Mouse (Mus musculus) MEL (cell line): ENCODE measurements around the gene Mylip. TPM values are rescaled to one million over a fixed set of nuclear protein-coding genes. Genes with fewer than 3 reads are reported as not detected.

Experiments used
- DNase-seq: peaks from one replicate; pipeline ENCODE4 v3.0.0; 2011; ENCODE audit warnings: low read depth, low spot score
- H3K27ac ChIP-seq: 2 replicates; pipeline ENCODE4 v1.5.1; 2012; ENCODE audit warnings: low read depth, mild to moderate bottlenecking, control low read depth, low read length, moderate library complexity; ENCODE audit not compliant: control insufficient read depth
- H3K27me3 ChIP-seq, 2 experiments: fragments of 150-350 bp in 1 of 2; sonication (generic) in 1 of 2; 2 replicates each; pipeline ENCODE4 v1.6.1; 2012; ENCODE audit warnings: low read length in 2 of 2, mild to moderate bottlenecking in 2 of 2, improper control_type of control experiment in 1 of 2, moderate library complexity in 1 of 2; ENCODE audit not compliant: insufficient read depth in 2 of 2, control insufficient read depth in 1 of 2
- H3K36me3 ChIP-seq, 2 experiments: 2 replicates each; pipeline ENCODE4 v1.6.1; 2012 to 2014; ENCODE audit warnings: low read length in 2 of 2, improper control_type of control experiment in 1 of 2, inconsistent platforms in 1 of 2, mild to moderate bottlenecking in 1 of 2; ENCODE audit not compliant: insufficient read depth in 2 of 2, control insufficient read depth in 1 of 2
- H3K4me1 ChIP-seq, 2 experiments: fragments of 150-350 bp in 1 of 2; sonication (generic) in 1 of 2; 2 replicates each; pipeline ENCODE4 v1.6.1; 2012; ENCODE audit warnings: low read length in 2 of 2, improper control_type of control experiment in 1 of 2, mild to moderate bottlenecking in 1 of 2; ENCODE audit not compliant: insufficient read depth in 2 of 2, control insufficient read depth in 1 of 2
- H3K4me3 ChIP-seq, 2 experiments: fragments of 150-350 bp in 1 of 2; sonication (generic) in 1 of 2; 2 replicates each; pipeline ENCODE4 v1.5.1; 2012; ENCODE audit warnings: low read depth in 2 of 2, low read length in 2 of 2, mild to moderate bottlenecking in 2 of 2, moderate library complexity in 2 of 2, control low read depth in 1 of 2, improper control_type of control experiment in 1 of 2; ENCODE audit not compliant: control insufficient read depth in 1 of 2, insufficient read depth in 1 of 2
- H3K79me2 ChIP-seq: 2 replicates; pipeline ENCODE4 v1.6.1; 2012; ENCODE audit warnings: mild to moderate bottlenecking, low read length, moderate library complexity; ENCODE audit not compliant: control insufficient read depth, poor library complexity, insufficient read depth
- H3K9ac ChIP-seq: 2 replicates; pipeline ENCODE4 v1.6.1; 2012; ENCODE audit warnings: low read depth, mild to moderate bottlenecking, control low read depth, low read length, moderate library complexity; ENCODE audit not compliant: control insufficient read depth, poor library complexity, severe bottlenecking
- H3K9me3 ChIP-seq: fragments of 150-350 bp; sonication (generic); replicated peaks from 2 replicates; pipeline ENCODE4 v1.6.1; 2012; ENCODE audit warnings: mild to moderate bottlenecking, low read length, improper control_type of control experiment, moderate library complexity; ENCODE audit not compliant: insufficient read depth
- CHD2 ChIP-seq: IDR thresholded peaks from 2 replicates; pipeline ENCODE4 v1.6.1; 2011; ENCODE audit warnings: low read length, improper control_type of control experiment
- CTCF ChIP-seq, 3 experiments: IDR thresholded peaks in 2 of 3; conservative IDR thresholded peaks in 1 of 3; 2 replicates each; pipeline ENCODE4 v1.5.1; 2011 to 2012; ENCODE audit warnings: low read length in 3 of 3, low read depth in 2 of 3, mild to moderate bottlenecking in 2 of 3, improper control_type of control experiment in 1 of 3, inconsistent platforms in 1 of 3, mixed read lengths in 1 of 3, moderate library complexity in 1 of 3; ENCODE audit not compliant: control insufficient read depth in 1 of 3, insufficient read depth in 1 of 3, poor library complexity in 1 of 3, severe bottlenecking in 1 of 3
- ELF1 ChIP-seq: IDR thresholded peaks from 2 replicates; pipeline ENCODE4 v1.6.1; 2014; ENCODE audit warnings: low read depth, mild to moderate bottlenecking, inconsistent platforms, low read length, improper control_type of control experiment, moderate library complexity
- EP300 ChIP-seq, 2 experiments: IDR thresholded peaks; 2 replicates each; pipeline ENCODE4 v1.6.1; 2011; ENCODE audit warnings: improper control_type of control experiment in 2 of 2, low read length in 2 of 2, low read depth in 1 of 2, mild to moderate bottlenecking in 1 of 2
- GATA1 ChIP-seq: IDR thresholded peaks from 2 replicates; pipeline ENCODE4 v1.6.1; 2011; ENCODE audit warnings: low read depth, low read length, improper control_type of control experiment
- JUND ChIP-seq: IDR thresholded peaks from 2 replicates; pipeline ENCODE4 v1.6.1; 2011; ENCODE audit warnings: low read depth, mild to moderate bottlenecking, improper control_type of control experiment, low read length
- MAX ChIP-seq: IDR thresholded peaks from 2 replicates; pipeline ENCODE4 v1.6.1; 2011; ENCODE audit warnings: low read length, improper control_type of control experiment
- MEF2A ChIP-seq: IDR thresholded peaks from 2 replicates; pipeline ENCODE4 v1.6.1; 2014; ENCODE audit warnings: low read depth, mild to moderate bottlenecking, inconsistent platforms, low read length, improper control_type of control experiment; ENCODE audit not compliant: poor library complexity, insufficient replicate concordance, severe bottlenecking; ENCODE audit errors: extremely low read depth
- MXI1 ChIP-seq: IDR thresholded peaks from 2 replicates; pipeline ENCODE4 v1.6.1; 2011; ENCODE audit warnings: mild to moderate bottlenecking, low read depth, low read length, improper control_type of control experiment
- MYB ChIP-seq: IDR thresholded peaks from 2 replicates; pipeline ENCODE4 v1.6.1; 2011; ENCODE audit warnings: mild to moderate bottlenecking, low read depth, low read length, improper control_type of control experiment
- MYC ChIP-seq: IDR thresholded peaks from 2 replicates; pipeline ENCODE4 v1.6.1; 2011; ENCODE audit warnings: low read depth, mild to moderate bottlenecking, low read length, improper control_type of control experiment, moderate library complexity
- NRF1 ChIP-seq: IDR thresholded peaks from 2 replicates; pipeline ENCODE4 v1.6.1; 2014; ENCODE audit warnings: low read depth, mild to moderate bottlenecking, inconsistent platforms, low read length, improper control_type of control experiment, moderate library complexity; ENCODE audit not compliant: poor library complexity, insufficient read depth, severe bottlenecking
- POLR2A ChIP-seq, 2 experiments: IDR thresholded peaks; 2 replicates each; pipeline ENCODE4 v1.6.1; 2011 to 2012; ENCODE audit warnings: low read length in 2 of 2, mild to moderate bottlenecking in 2 of 2, control low read depth in 1 of 2, improper control_type of control experiment in 1 of 2, low read depth in 1 of 2, moderate library complexity in 1 of 2; ENCODE audit not compliant: control insufficient read depth in 1 of 2, insufficient read depth in 1 of 2, poor library complexity in 1 of 2
- RAD21 ChIP-seq: IDR thresholded peaks from 2 replicates; pipeline ENCODE4 v1.6.1; 2011; ENCODE audit warnings: mild to moderate bottlenecking, low read depth, low read length, improper control_type of control experiment
- RCOR1 ChIP-seq: IDR thresholded peaks from 2 replicates; pipeline ENCODE4 v1.6.1; 2012; ENCODE audit warnings: low read depth, mild to moderate bottlenecking, inconsistent platforms, low read length, improper control_type of control experiment
- TAL1 ChIP-seq: IDR thresholded peaks from 2 replicates; pipeline ENCODE4 v1.6.1; 2012; ENCODE audit warnings: mild to moderate bottlenecking, inconsistent platforms, low read length, moderate library complexity, mixed read lengths
- TCF12 ChIP-seq: IDR thresholded peaks from 2 replicates; pipeline ENCODE4 v1.6.1; 2014; ENCODE audit warnings: low read depth, mild to moderate bottlenecking, inconsistent platforms, low read length, improper control_type of control experiment, moderate library complexity
- UBTF ChIP-seq: IDR thresholded peaks from 2 replicates; pipeline ENCODE4 v1.6.1; 2012; ENCODE audit warnings: low read depth, mild to moderate bottlenecking, inconsistent platforms, low read length, improper control_type of control experiment, moderate library complexity, borderline replicate concordance; ENCODE audit not compliant: insufficient read depth
- USF1 ChIP-seq: IDR thresholded peaks from 2 replicates; pipeline ENCODE4 v1.6.1; 2014; ENCODE audit warnings: low read depth, mild to moderate bottlenecking, inconsistent platforms, low read length, improper control_type of control experiment, moderate library complexity
- ZNF384 ChIP-seq: IDR thresholded peaks from 2 replicates; pipeline ENCODE4 v1.6.1; 2012; ENCODE audit warnings: low read depth, mild to moderate bottlenecking, inconsistent platforms, low read length, improper control_type of control experiment
- polyA plus RNA-seq, 2 experiments: library from polyadenylated mRNA; stranded (reverse) in 1 of 2; unstranded in 1 of 2; fragments of >175 nt in 1 of 2; fragments of >200 nt in 1 of 2; gene quantifications; 2 replicates each; pipeline versions ENCODE4 v1.2.1 to v1.2.4; 2012; ENCODE audit warnings: low replicate concordance in 2 of 2, low read depth in 1 of 2; ENCODE audit not compliant: insufficient read length in 2 of 2, insufficient read depth in 1 of 2, missing spikeins in 1 of 2
- total RNA-seq: library from RNA; depleted of rRNA; stranded (reverse); fragments of 300-350 nt; gene quantifications from 2 replicates; pipeline ENCODE4 v1.2.3, GENCODE M21; 2012

The Mylip gene
- total and polyA plus RNA-seq, 3 experiments: 1.4 to 7.6 TPM; not detected in 1

DNA sequence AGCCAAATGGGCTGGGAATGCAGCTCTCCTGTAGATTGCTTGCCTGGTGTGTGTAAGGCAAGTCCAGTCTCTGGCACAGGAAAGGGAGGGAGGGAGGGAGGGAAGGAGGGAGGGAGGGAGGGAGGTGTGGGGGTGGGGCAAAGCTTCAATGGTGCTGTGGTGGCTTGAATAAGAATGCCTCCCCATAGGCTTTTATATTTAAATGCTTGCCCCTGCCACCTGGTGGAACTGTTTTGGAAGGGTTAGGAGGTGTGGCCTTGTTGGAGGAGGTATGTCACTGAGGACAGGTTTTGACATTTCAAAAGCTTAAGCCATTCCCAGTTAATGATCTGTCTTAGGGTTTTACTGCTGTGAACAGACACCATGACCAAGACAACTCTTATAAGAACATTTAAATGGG is 47.6 kb upstream of the Mylip start:
- Histone ChIP-seq H3K27me3 (no peaks in the 10 kb centered on the region), H3K4me1 (no peaks in the 10 kb centered on the region), H3K9me3 (no peaks in the 10 kb centered on the region), H3K27ac (no peak overlapping the region), H3K4me3 (no peak overlapping the region), H3K79me2 (no peaks in the 10 kb centered on the region), H3K9ac (no peak overlapping the region), H3K36me3 (no peaks in the 10 kb centered on the region)
- TF ChIP-seq MXI1 (no peak), TCF12 (no peak), POLR2A (IDR thresholded peaks at IDR 0.05; ENCODE audit: control insufficient read depth in 1 of 2, insufficient read depth in 1 of 2, low read depth in 1 of 2, low read length in 2 of 2, poor library complexity in 1 of 2) (no peak), ELF1 (no peak), USF1 (no peak), MAX (no peak), MYC (no peak), TAL1 (no peak), ZNF384 (no peak)
- DNase-seq: no peak

DNA sequence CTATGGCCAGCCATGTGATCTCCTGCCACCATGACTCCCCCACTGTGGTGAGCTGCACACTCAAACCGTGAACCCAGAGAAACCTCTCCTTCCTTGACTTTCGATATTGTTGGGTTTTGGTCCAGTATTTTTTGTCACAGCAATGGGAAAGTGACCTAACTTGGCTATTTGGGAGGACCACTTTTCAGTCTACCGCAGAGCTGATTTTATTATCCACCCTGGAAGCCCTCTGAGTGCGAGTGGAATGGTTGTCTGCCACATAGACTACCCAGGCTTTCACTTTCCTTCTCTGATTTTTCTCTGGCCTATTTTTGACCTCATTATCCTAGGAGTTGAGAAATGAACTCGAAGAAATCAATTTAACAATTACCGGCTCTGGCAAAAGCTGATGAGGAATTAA is 46.0 kb upstream of the Mylip start:
- no peaks in the 10 kb centered on the region; a peak in 1 of 4 replicates for H3K27me3 ChIP-seq
- H3K9ac ChIP-seq: no peak overlapping the region
- H3K79me2 ChIP-seq: no peaks in the 10 kb centered on the region
- H3K9me3 ChIP-seq: no peaks in the 10 kb centered on the region
- DNase-seq: no peak
- H3K4me3 ChIP-seq: no peak overlapping the region
- TF ChIP-seq MEF2A (no peak), EP300 (IDR thresholded peaks at IDR 0.05; ENCODE audit: low read depth in 1 of 2, low read length in 2 of 2) (no peak), NRF1 (no peak), JUND (no peak), UBTF (no peak), MYC (no peak), ELF1 (no peak), GATA1 (no peak), MYB (no peak), CHD2 (no peak), CTCF (IDR thresholded peaks at IDR 0.05 in 2 of 3, conservative IDR thresholded peaks at IDR 0.05 in 1 of 3; ENCODE audit: control insufficient read depth in 1 of 3, insufficient read depth in 1 of 3, low read depth in 2 of 3, low read length in 3 of 3, poor library complexity in 1 of 3, severe bottlenecking in 1 of 3) (no peak), RCOR1 (no peak), RAD21 (no peak)
- no peak overlapping the region for H3K27ac ChIP-seq
- H3K4me1 ChIP-seq: no peaks in the 10 kb centered on the region
- no peaks in the 10 kb centered on the region for H3K36me3 ChIP-seq
